Mouse (Mus musculus) cerebellum, adult 11-12 months (tissue): ENCODE measurements around the gene Gm21454.
"Not testable (repeated sequence)": the region's sequence is repeated elsewhere in the genome, so short reads cannot be mapped to it uniquely, and the experiment has no call there.

ENCODE experiments used
- DNase-seq: peaks from one replicate; pipeline ENCODE4 v3.0.0; 2022

Gene Gm21454

GRCm38 (mm10) chrY:13252091-13252490 lies at the start of gene Gm21454, which contains the start of gene Gm21440:
Gm21454 (plus strand) TSS chrY:13252442.
Gm21440 (plus strand) TSS chrY:13252391.
- not testable (repeated sequence) for DNase-seq

GRCm38 (mm10) chrY:13223828-13224227 lies 28.4 kb upstream of the Gm21454 start, which contains the start of gene Gm21828:
Gm21828 (minus strand) TSS chrY:13223928.
- not testable (repeated sequence) for DNase-seq

GRCm38 (mm10) chrY:13348963-13349362 lies 96.7 kb downstream of the Gm21454 start, which contains the start of gene Gm21725:
Gm21725 (minus strand) TSS chrY:13349063.
- not testable (repeated sequence) for DNase-seq
